Mouse (Mus musculus): ENCODE data around the gene Grem2.

DNA sequence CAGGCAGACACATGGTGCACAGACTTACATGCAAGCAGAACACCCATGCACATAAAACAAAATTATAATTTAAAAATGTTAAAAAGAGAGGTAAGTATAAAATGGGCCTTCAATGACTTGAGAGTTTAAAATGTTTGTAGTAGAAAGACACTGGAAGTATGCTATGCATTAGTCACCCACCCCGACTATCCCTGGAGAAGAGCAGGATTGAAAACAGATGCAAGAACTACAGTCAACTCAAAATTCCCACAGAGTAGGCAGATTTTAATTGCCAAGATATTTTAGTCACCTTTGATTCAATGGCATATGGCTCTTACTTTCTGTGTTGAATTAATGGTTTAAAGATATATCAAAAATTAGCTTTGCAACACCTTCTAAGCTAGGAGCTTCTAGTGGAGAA, 39.1 kb downstream of the Grem2 start:
- TF ChIP-seq CTCF (IDR thresholded peaks at IDR 0.05; ENCODE audit: control insufficient read depth, insufficient read depth, insufficient read length) (no peak), CEBPB (IDR thresholded peaks at IDR 0.05; ENCODE audit: low read depth) (no peak)

Measured in C2C12 (cell line).